Mouse (Mus musculus) midbrain, embryonic 14.5 days (tissue): ENCODE data around the gene Zfp651. TPM values are rescaled to one million over a fixed set of nuclear protein-coding genes. Genes with fewer than 3 reads are reported as not detected.
A peak's percentile ranks its signal among the peaks of the same experiment; 100 is the strongest.

Source experiments
- ATAC-seq: fragments of 200-750 bp; cut with Nextera tagmentation; 2 replicates; pipeline ENCODE4 v1.8.0; 2017; ENCODE audit warnings: moderate number of reproducible peaks, moderate library complexity; ENCODE audit not compliant: low FRiP score, low TSS enrichment
- DNase-seq: peaks from one replicate; pipeline ENCODE4 v3.0.0-alpha.2; 2015
- H3K27ac ChIP-seq: fragments of 300-500 bp; sonication (generic); replicated peaks from 2 replicates; pipeline ENCODE4 v1.5.1; 2014; ENCODE audit warnings: mild to moderate bottlenecking, low read depth, low read length, moderate library complexity
- H3K27me3 ChIP-seq: fragments of 300-500 bp; sonication (generic); 2 replicates; pipeline ENCODE4 v1.6.1; 2014; ENCODE audit warnings: low read length, control low read depth, mixed read lengths; ENCODE audit not compliant: control insufficient read depth, insufficient read depth
- H3K36me3 ChIP-seq: fragments of 300-500 bp; sonication (generic); 2 replicates; pipeline ENCODE4 v1.6.1; 2014; ENCODE audit warnings: low read length, control low read depth; ENCODE audit not compliant: control insufficient read depth, insufficient read depth
- H3K4me1 ChIP-seq: fragments of 300-500 bp; sonication (generic); 2 replicates; pipeline ENCODE4 v1.6.1; 2014; ENCODE audit warnings: mild to moderate bottlenecking, antibody characterized with exemption, low read length, control low read depth; ENCODE audit not compliant: control insufficient read depth, insufficient read depth
- H3K4me2 ChIP-seq: fragments of 300-500 bp; sonication (generic); 2 replicates; pipeline ENCODE4 v1.6.1; 2014; ENCODE audit warnings: mild to moderate bottlenecking, low read length, moderate library complexity
- H3K4me3 ChIP-seq: fragments of 300-500 bp; sonication (generic); replicated peaks from 2 replicates; pipeline ENCODE4 v1.5.1; 2014; ENCODE audit warnings: low read depth, low read length
- H3K9ac ChIP-seq: fragments of 300-500 bp; sonication (generic); replicated peaks from 2 replicates; pipeline ENCODE4 v1.6.1; 2014; ENCODE audit warnings: mild to moderate bottlenecking, low read length, moderate library complexity
- H3K9me3 ChIP-seq: fragments of 300-500 bp; sonication (generic); 2 replicates; pipeline ENCODE4 v1.6.1; 2016; ENCODE audit warnings: low read length, control low read depth, mixed read lengths; ENCODE audit not compliant: control insufficient read depth
- WGBS: fragments of 180-500 bp; shearing (Covaris S2); extraction: QIAGEN DNeasy Blood & Tissue Kit; methylation state at CpG from one replicate; pipeline ENCODE4 v1.1.7; 2014; 5-methylcytosine and 5-hydroxymethylcytosine counted together
- polyA plus RNA-seq: library from polyadenylated mRNA; unstranded; fragments of >200 nt; fragmentation: Nextera tagmentation; extraction: Ambion mirVana; gene quantifications from 2 replicates; pipeline ENCODE4 v1.2.1, GENCODE M21; 2014

The Zfp651 gene
- polyA plus RNA-seq, 1 experiment from 2014 or later, result 15.8 TPM

DNA sequence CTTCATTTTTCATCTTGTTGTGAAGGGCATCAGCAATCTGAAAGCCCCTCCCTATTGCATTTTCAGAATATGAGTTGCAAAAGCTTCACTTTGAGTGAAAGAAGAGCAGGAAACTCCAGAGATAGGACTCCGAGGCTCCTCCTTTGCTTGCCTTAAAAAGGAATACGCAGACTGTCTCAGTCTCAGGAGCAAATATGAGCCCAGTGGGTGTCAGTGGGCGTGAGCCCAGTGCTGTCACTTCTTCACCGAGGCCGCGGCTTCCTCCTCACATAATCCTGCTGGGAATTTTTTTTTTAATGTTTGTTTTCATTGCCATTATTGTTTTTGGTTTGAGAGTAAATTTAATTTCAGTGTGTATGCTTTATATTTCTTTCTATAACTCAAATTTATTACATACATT is 18.6 kb upstream of the Zfp651 start:
- WGBS, result 87% methylated on average over 6 of the region's 6 CpGs
- no peak for DNase-seq

DNA sequence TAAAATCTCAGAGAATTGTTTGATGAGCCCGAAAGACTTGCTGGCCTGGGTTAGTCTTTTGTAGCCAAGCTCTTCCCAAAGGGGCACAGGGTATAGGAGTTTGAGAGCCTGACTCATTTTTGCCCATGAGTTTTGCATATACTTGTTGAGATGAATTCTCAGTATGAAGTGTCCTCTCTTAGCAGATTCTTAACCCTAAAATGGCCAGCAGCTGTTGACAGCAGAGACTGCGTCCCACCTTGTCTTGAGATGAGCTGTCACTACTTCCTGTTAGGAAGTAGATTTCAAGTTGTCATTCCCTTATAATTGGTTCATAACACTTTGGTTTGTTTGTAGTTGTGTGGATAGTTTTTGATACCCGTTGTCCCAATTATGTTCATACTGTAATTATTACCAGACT is 18.0 kb upstream of the Zfp651 start:
- Histone ChIP-seq H3K4me3 (no peak overlapping the region), H3K27me3 (no peaks in the 10 kb centered on the region), H3K9ac (no peak overlapping the region), H3K27ac (no peak overlapping the region), H3K4me2 (no peak overlapping the region), H3K4me1 (no peaks in the 10 kb centered on the region), H3K36me3 (peaks cover 64% of the 10 kb centered on the region), H3K9me3 (no peaks in the 10 kb centered on the region)
- WGBS, result 94% methylated on average over 3 of the region's 3 CpGs
- DNase-seq (no peak), ATAC-seq (no peak)

More for the DNA sequence above, 18.6 kb upstream of the Zfp651 start:
- no peak overlapping the region for H3K9ac ChIP-seq
- H3K4me3 ChIP-seq, result no peak overlapping the region
- no peaks in the 10 kb centered on the region for H3K4me1 ChIP-seq
- H3K27ac ChIP-seq, result no peak overlapping the region
- no peak for ATAC-seq
- no peaks in the 10 kb centered on the region for H3K27me3 ChIP-seq
- peaks cover 58% of the 10 kb centered on the region for H3K36me3 ChIP-seq
- no peaks in the 10 kb centered on the region for H3K9me3 ChIP-seq
- no peak overlapping the region for H3K4me2 ChIP-seq

DNA sequence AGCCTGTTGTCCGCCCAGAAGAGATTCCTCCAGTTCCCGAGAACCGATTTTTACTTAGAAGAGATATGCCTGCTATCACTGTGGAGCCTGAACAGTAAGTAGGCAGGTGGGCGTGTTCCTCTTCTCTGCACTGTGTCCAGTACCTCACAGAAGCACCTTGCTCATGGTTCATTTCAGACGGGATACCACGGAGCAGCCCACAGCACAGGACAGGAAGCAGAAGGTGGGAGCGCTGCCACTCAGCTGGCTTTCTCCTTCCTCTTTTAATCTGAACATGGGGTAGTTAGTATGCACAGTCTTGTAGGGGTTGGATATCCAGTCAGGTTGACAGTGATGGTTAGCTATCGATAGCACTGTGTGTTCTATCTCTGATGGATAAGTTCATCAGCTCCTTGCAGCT is 15.1 kb upstream of the Zfp651 start:
- Histone ChIP-seq H3K4me1 (no peaks in the 10 kb centered on the region), H3K9me3 (no peaks in the 10 kb centered on the region), H3K4me2 (no peak overlapping the region), H3K27me3 (no peaks in the 10 kb centered on the region), H3K4me3 (no peak overlapping the region), H3K27ac (no peak overlapping the region), H3K36me3 (peaks cover 84% of the 10 kb centered on the region), H3K9ac (no peak overlapping the region)
- ATAC-seq (no peak), DNase-seq (no peak)
- WGBS, result 94% methylated on average over 8 of the region's 8 CpGs

DNA sequence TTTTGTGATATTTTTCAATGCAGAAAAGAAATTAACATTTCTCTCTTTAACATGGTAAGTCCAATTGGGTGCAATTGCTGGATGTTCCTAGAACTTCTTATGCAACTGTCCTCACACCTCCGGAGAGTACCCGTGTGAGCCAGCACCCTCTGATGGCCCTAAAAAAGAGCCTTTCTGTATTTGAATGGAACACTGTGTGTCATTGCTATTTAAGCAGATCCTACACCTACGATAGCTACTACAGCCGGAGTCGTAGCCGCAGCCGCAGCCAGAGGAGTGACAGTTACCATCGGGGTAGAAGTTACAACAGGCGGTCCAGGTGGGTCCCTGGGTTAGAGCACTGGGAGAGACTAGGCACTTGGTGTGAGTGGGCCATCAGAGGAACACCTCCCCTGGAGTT is 6.4 kb upstream of the Zfp651 start:
- H3K4me1 ChIP-seq, result no peaks in the 10 kb centered on the region
- WGBS, result 97% methylated on average over 9 of the region's 9 CpGs
- H3K9me3 ChIP-seq, result no peaks in the 10 kb centered on the region
- no peak overlapping the region for H3K27ac ChIP-seq
- no peak for ATAC-seq
- H3K4me3 ChIP-seq, result no peak overlapping the region
- H3K4me2 ChIP-seq, result no peak overlapping the region
- H3K27me3 ChIP-seq, result no peaks in the 10 kb centered on the region
- DNase-seq, result no peak
- H3K36me3 ChIP-seq, result peaks cover 90% of the 10 kb centered on the region
- H3K9ac ChIP-seq, result no peak overlapping the region

DNA sequence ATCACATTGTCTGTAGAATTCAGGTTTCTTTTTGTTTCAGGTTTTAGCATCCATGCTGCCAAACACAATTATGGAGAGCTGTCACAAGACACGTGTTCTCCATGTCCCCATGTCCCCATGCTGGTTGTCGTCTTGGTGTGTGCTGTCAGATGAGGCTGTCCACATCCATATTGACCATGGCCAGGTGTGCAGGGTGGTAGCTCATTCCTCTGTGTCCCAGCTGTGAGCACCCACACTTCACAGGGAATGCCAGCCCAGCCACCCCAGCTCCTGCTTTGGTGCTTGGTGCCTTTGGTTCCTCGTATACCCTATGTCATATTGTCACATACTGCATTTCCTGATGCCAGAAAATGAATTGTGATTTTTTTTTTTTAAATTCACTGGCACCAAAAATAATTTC is 4.5 kb upstream of the Zfp651 start:
- DNase-seq, result no peak
- no peak overlapping the region for H3K4me3 ChIP-seq
- peaks cover 71% of the 10 kb centered on the region for H3K36me3 ChIP-seq
- H3K9me3 ChIP-seq, result no peaks in the 10 kb centered on the region
- H3K9ac ChIP-seq, result no peak overlapping the region
- no peak overlapping the region for H3K4me2 ChIP-seq
- ATAC-seq, result no peak
- 92% methylated on average over 3 of the region's 3 CpGs for WGBS
- H3K4me1 ChIP-seq, result peaks cover 8% of the 10 kb centered on the region; the same call in 1 of the 2 replicates
- H3K27ac ChIP-seq, result no peak overlapping the region
- H3K27me3 ChIP-seq, result no peaks in the 10 kb centered on the region

DNA sequence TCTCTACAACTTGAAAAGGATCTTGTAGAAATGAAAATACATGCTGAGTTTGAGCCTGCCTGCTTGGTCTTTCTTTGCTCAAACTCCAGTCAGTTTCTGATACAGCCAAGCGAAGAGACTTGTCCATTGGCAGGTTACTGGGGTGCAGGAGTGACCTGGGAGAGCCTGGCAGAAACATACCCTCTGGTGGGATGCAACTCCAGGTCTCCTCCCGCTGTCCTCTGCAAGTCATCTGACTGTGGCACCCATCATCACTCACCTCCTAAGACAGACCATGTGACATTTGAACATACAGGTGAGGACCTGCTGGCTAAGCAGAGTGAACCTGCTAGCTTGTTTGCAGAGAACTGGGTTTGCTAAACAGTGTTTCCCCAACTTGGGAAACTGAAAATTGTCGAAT is 2.3 kb upstream of the Zfp651 start:
- DNase-seq, result no peak
- no peak for ATAC-seq
- no peak overlapping the region for H3K4me2 ChIP-seq
- H3K9me3 ChIP-seq, result no peaks in the 10 kb centered on the region
- no peak overlapping the region for H3K9ac ChIP-seq
- 95% methylated on average over 3 of the region's 3 CpGs for WGBS
- peaks cover 16% of the 10 kb centered on the region for H3K4me1 ChIP-seq
- H3K27me3 ChIP-seq, result no peaks in the 10 kb centered on the region
- H3K36me3 ChIP-seq, result peaks cover 49% of the 10 kb centered on the region
- no peak overlapping the region for H3K4me3 ChIP-seq
- no peak overlapping the region for H3K27ac ChIP-seq

DNA sequence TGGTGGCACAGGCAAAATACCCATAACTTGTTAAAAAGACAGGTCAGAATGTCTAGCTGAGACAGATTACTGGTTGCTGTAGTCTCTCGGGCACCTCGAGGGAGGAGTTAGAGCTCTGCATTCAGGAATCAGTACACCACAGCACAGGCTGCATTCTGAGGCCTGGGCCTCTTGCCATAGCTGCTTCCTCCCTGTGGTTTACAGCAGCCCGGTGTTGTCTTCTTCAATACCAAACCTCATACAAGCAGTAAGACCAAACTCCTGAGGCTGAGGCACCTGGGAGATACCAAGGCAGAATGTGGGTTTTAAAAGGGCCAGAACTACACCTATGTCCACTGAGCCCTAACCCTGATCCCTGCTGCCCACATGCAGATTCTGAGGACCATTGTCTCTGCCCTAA is 1.7 kb upstream of the Zfp651 start:
- no peak overlapping the region for H3K4me2 ChIP-seq
- H3K27ac ChIP-seq, result no peak overlapping the region
- H3K9ac ChIP-seq, result no peak overlapping the region
- no peaks in the 10 kb centered on the region for H3K27me3 ChIP-seq
- DNase-seq (no peak), ATAC-seq (no peak)
- H3K36me3 ChIP-seq, result peaks cover 44% of the 10 kb centered on the region
- peaks cover 16% of the 10 kb centered on the region for H3K4me1 ChIP-seq
- H3K4me3 ChIP-seq, result no peak overlapping the region
- WGBS, result 68% methylated on average over 3 of the region's 3 CpGs
- H3K9me3 ChIP-seq, result no peaks in the 10 kb centered on the region

DNA sequence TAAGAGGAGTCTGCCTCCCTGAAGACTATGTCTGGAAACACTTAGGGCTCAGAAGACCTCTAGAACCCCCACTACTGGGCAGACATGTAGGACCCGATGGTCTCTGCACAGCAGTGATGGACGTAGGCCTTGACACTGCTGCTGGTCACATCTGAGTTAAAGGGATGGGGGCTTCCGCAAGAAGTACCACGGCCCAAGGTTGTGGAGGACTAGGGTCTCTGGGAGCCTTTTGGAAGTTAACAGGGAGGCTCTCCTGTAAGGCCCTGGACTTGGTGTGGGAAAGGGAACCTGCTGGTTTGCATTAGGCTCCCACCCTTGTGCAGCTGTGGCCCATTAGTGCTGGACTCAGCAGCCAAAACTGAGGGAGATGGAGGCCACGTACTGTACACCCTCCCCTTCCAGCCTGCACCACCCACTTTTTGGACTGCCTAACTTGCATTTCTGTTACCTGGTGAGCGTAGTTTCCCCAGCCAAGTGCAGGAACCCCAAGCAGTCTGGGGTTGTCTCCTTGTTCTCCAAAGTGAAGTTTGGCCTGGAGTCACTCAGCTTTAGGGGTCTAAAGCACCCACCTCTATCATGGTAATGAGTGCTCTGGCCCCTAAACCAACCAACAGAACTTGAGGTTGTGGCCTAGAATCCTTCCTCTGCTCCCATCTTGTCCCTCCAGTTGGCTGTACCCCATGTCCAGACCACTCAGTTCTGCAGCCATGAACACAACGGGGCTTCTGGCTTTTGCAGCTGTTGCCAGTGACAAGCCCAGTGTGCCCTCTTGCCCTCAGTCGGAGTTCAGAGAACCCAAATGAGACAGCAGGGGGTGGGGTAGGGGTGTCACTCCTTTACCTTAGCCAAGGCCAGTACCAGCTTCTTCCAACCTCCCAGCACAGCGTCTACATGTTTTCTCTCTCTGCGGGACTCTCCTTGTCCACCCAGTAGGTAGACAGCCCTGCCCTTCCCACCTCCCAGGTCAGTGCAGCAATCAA is 1.0 kb upstream of the Zfp651 start:
- 56% methylated on average over 10 of the region's 10 CpGs for WGBS
- H3K4me3 ChIP-seq, result peak overlapping the region; percentile 88

More for the DNA sequence above, 1.0 kb upstream of the Zfp651 start:
- no peaks in the 10 kb centered on the region for H3K9me3 ChIP-seq
- no peak overlapping the region for H3K27ac ChIP-seq
- no peak for ATAC-seq
- peaks cover 16% of the 10 kb centered on the region for H3K4me1 ChIP-seq
- H3K9ac ChIP-seq, result 0 out of 2 replicates have a peak overlapping the region, but pooled peaks have one; percentile 9
- peaks cover 45% of the 10 kb centered on the region for H3K36me3 ChIP-seq
- H3K27me3 ChIP-seq, result no peaks in the 10 kb centered on the region
- peak; percentile 8 for DNase-seq
- peak overlapping the region; percentile 93 for H3K4me2 ChIP-seq
